Mouse (Mus musculus) spleen, embryonic (tissue): Measurements from ENCODE around the gene Car7.
"Not testable (repeated sequence)": the region's sequence is repeated elsewhere in the genome, so short reads cannot be mapped to it uniquely, and the experiment has no call there.

Source experiments
- CTCF ChIA-PET: fragments of 350-600 bp; sonication (Branson Sonifier 250); formaldehyde crosslinking; loops from one replicate; lab custom pipeline; 2022; lab: Charles Lee

Gene Car7

DNA sequence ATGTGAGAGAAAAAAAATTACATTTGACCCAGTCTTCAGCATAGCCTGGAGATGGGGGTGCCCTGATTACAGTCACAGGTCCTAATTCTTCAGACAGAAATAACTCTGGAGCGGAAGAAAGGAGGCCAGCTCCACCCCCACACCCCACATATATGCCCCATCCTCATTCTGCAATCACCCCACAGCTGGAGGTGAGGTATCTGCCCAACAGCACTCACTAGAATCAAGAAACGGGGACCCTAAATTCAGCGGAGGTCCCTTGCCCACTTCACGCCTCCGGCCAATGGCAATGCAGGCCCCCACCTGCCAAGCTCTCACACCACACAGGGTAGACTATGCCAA, 30.9 kb downstream of the Car7 start:
- CTCF ChIA-PET: interaction anchor here (0.8 kb wide), 1 partner anchor 9 kb away, joined by 7 read pairs; no protein-coding TSS in a partner anchor

- CTCF ChIA-PET: interaction anchor here (0.6 to 1.2 kb wide), 2 partner anchors 20 to 36 kb away, joined by 3 to 10 read pairs; no protein-coding TSS in a partner anchor
Observed at GRCm38 (mm10) chr8:104569559-104569958, 35.1 kb downstream of the Car7 start.

GRCm38 (mm10) chr8:104570436-104571343, 36.2 kb downstream of the Car7 start:
- CTCF ChIA-PET: no interaction called here

DNA sequence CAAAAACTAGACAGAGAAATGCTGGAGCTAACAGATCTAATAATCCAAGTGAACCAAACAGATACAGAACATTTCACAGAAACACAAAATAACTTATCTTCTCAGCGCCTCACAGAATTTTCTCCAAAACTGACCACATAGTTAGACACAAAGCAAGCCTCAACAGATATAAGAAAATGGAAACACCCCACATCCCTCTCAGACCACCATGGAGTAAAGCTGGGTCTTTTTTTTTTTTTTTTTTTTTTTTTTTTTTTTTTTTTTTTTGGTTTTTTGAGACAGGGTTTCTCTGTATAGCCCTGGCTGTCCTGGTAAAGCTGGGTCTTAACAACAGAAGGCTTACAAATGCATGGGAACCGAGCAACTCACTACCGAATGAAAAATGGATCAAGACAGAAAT, 42.3 kb downstream of the Car7 start:
- CTCF ChIA-PET: no interaction called here

DNA sequence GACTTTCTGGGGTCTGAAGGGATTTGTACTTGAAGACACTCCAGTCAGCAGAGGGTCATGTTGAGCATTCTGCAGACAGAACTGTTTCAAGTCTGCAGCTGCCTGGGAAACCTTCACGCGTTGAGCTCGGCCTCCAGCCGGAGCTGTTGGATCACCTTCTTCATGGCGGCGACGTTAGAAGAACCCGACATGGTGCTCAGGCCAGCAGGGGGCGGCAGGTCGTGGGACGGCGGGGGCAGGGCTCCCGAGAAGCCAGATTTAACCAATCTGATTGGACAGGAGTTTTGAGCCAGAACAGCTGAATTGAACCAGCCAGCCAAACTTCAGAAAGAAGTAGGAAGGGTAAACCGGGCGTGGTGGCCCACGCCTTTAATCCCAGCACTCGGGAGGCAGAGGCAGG, 43.1 kb downstream of the Car7 start:
- CTCF ChIA-PET: not testable (repeated sequence)

- CTCF ChIA-PET: no interaction called here
Observed at GRCm38 (mm10) chr8:104584522-104584921, 50.0 kb downstream of the Car7 start.

GRCm38 (mm10) chr8:104590284-104590683, 55.8 kb downstream of the Car7 start:
- CTCF ChIA-PET: interaction anchor here (1.3 kb wide), 1 partner anchor 21 kb away, joined by 3 read pairs; no protein-coding TSS in a partner anchor

GRCm38 (mm10) chr8:104591133-104591834, 56.8 kb downstream of the Car7 start, which contains the start of gene Pdp2:
Gene Pdp2, plus strand, starts transcription at chr8:104591451.
- CTCF ChIA-PET: no interaction called here

DNA sequence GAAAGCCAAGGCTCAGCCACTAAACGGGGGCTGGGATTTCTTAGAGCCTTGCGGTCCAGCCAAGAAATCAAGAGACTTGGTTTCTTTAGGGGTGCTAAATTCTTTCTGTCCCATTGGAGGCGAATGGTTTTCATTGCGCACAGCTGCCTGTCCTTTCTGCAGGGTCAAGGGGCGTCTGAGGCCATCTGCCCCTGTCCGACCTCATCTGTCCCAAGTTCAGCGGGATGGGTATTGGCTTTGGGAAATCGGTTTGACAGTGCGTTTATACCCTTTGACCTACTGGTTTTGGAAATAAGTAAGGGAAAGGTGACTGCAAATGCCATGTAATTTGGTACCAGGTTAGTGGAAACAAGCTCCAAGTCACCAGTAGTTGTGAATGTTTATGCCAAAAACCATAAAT, 57.4 kb downstream of the Car7 start:
- CTCF ChIA-PET: interaction anchor here (0.7 to 1.3 kb wide), 2 partner anchors 10 to 107 kb away, joined by 3 to 5 read pairs; no protein-coding TSS in a partner anchor

GRCm38 (mm10) chr8:104592566-104592965, 58.1 kb downstream of the Car7 start:
- CTCF ChIA-PET: interaction anchor here (1.3 kb wide), 1 partner anchor 10 kb away, joined by 5 read pairs; no protein-coding TSS in a partner anchor

DNA sequence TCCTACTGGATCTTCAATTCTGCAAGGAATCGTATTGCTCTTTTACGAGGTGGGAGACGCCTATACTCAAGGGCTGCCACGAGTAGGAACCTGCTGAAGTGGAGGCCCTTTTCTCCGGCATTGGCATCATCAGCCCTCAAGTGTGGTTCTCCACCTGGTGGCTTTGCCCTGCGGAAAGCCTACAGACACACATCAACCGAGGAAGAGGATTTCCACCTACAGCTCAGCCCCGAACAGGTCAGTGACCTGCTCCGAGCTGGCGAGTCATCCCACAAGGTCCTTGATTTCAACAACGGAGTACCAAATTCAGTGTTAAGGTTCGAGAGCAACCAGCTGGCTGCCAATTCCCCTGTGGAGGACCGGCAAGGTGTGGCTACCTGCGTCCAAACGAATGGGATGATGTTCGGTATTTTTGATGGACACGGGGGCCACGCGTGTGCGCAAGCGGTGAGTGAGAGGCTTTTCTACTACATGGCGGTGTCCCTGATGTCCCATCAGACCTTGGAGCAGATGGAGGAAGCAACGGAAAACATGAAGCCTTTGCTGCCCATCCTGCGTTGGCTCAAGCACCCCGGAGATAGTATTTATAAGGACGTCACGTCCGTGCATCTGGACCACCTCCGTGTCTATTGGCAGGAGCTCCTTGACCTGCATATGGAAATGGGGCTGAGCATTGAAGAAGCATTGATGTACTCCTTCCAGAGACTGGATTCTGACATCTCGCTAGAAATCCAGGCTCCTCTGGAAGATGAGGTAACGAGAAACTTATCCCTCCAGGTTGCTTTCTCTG, 59.2 kb downstream of the Car7 start:
- CTCF ChIA-PET: no interaction called here

GRCm38 (mm10) chr8:104594611-104595362, 60.3 kb downstream of the Car7 start:
- CTCF ChIA-PET: no interaction called here

DNA sequence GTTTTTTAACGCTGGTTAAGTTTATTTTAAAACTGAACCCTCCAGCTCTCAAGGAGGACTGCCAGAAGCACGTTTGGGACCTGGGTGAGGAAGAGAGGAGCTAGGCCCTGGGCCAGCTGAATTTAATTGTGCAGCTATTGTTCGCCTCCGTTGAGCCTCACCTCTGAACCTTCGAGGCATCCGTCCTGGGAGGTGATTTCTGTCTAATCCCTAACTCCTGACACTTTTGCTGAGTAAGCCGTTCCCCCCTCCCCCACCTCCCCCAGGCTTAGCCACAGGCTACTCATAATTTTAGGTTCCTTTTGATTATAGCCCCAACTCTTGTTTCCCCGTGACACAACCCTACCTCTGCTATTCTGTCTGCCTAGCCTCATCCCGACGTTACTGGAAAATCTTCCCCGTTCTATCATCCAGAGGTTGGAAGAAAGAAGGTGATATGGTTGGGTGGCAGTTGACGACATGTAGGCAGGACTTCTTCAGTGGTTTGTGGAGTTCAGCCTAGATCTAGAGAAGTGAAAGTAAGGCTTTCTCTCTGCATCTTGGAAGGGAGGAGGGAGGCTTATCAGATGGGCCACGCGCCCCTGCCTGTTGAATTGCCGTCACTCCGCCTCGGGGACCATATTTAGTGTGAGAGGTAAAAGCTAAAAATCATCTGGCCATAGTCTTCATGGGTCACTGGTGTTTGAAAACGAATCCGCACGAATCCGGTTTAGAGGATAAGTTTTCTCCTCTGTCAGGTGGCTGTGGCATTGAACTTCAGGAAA, 61.5 kb downstream of the Car7 start:
- CTCF ChIA-PET: interaction anchor here (0.6 kb wide), 1 partner anchor 10 kb away, joined by 6 read pairs; no protein-coding TSS in a partner anchor

DNA sequence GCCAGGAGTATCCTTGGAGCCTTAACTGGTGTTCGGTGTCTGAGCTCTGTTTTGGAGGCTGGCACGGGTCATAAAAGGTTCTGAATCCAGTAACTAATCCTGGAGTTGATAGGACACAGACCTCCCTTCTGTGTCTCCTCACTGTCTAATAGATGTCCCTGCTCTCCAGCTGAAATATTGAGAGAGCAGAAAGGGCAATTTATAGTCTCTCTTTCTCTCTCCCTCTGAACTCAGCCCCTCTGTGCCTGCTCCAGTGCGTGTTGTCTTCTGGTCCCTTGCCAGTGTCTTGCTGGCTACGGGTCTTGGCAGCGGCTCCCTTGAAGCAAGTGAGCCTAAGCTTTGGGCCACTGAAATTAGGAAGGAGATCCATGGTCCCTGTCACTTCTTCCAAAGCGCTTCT, 63.2 kb downstream of the Car7 start:
- CTCF ChIA-PET: interaction anchor here (0.6 kb wide), 1 partner anchor 46 kb away, joined by 3 read pairs; no protein-coding TSS in a partner anchor

GRCm38 (mm10) chr8:104598496-104598895, 64.0 kb downstream of the Car7 start:
- CTCF ChIA-PET: no interaction called here
